Mouse (Mus musculus) layer of hippocampus, adult 9-10 months (tissue): ENCODE measurements around the gene Vrk1.

Source experiments
- DNase-seq: peaks from one replicate; pipeline ENCODE4 v3.0.0; 2022; ENCODE audit warnings: low spot score

Gene Vrk1

GRCm38 (mm10) chr12:106010065-106010915, at the start of gene Vrk1:
Vrk1 (plus strand) TSS chr12:106010228.
- peak; percentile 93 for DNase-seq

GRCm38 (mm10) chr12:105960592-105961330, 49.3 kb upstream of the Vrk1 start:
- DNase-seq, result no peak

- no peak for DNase-seq
Observed at GRCm38 (mm10) chr12:105961667-105962066, 48.4 kb upstream of the Vrk1 start.

GRCm38 (mm10) chr12:105962103-105963011, 47.7 kb upstream of the Vrk1 start:
- DNase-seq, result peak; percentile 90

GRCm38 (mm10) chr12:105963012-105963572, 46.9 kb upstream of the Vrk1 start:
- DNase-seq, result no peak

DNA sequence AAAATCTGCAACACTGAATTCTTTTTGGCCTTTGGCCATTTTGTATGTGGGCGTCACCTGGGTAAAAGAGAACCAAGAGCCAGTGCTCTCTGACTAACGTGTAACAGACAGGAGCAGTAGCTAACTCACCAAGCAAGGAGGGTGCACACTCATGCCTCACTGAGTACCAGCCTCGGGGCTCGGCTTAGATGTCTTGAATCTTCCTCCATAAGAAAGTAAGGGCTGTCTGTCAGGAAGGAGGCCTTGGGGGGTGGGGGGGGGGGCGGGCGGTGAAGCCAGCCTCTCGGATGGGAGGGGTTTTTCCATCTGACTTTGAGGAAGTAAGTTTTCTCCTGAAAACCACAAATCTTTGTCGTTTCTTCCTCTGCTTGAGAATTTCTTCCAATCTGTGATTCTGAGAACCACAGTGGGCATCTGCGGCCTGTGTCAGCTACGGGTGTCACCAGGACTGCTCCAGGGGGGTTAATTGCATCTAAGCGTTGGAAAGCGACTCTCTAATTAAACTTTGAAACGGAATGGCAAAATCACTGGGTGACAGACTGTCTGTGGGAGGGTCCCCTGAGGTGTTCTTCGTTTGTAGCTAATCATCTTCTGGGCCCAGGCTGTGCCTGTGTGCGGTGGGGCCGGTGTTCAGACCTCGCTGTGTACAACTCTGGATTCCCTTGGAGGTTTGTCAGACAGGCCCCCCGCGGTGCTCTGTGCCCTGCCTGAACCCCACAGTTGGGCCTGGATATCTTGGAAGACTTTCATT, 43.0 kb upstream of the Vrk1 start:
- DNase-seq, result no peak

DNA sequence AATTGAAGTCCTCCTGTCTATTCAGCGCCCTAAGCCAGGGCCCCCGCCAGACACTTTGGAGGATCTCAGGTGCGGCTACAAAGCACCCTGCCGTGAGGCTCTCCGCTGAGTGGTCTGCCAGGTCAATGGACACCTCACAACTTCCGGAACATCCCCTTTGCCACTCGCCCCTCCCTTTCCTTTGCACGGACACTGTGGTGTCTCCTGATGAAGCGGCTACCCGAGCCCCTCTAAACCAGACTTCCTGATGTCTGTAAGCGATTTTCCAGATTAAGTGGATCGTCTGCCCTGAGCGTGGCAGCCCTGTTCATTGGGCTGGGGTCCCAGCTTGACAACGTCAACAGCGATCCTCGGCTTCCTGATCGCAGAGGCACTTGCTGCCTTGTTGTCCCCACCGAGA, 42.2 kb upstream of the Vrk1 start:
- no peak for DNase-seq

DNA sequence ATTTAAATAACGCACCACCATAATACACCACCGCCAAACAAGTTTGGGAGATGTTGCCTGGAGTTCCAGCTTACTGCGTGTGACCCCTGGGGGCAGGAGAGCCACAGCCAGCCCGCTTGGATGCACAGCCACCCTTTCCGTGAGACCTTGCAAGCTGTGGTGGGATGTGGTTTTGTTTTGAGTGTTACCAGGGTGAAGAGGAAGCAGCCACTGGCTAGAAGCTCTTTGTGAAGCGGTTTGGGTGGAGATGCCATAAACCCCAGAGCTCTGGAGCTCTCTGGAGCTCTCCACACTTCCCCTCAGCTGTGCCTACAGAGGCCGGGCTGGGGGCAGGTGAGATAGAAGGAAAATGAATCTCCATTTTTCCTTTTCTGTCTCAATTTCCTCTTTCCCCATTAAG, 38.8 kb upstream of the Vrk1 start:
- DNase-seq, result no peak

DNA sequence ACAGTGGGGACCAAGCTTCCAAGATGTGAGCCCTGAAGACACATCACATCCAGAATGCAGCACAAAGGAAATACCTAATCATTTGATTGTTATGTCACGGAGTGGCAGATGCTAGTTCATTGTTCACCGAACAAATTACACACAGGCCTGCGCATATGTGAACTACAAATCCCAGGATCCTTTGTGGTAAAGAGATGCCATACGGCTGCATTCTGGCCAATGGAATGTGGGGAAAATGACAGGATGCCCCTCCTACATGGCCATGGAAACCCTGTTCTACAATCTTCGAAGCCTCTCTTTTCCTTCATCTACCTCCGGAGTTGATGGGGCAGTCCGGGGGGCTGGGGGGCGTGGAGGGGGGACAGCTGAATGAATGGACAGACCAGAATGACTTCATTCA, 37.4 kb upstream of the Vrk1 start:
- DNase-seq, result no peak

DNA sequence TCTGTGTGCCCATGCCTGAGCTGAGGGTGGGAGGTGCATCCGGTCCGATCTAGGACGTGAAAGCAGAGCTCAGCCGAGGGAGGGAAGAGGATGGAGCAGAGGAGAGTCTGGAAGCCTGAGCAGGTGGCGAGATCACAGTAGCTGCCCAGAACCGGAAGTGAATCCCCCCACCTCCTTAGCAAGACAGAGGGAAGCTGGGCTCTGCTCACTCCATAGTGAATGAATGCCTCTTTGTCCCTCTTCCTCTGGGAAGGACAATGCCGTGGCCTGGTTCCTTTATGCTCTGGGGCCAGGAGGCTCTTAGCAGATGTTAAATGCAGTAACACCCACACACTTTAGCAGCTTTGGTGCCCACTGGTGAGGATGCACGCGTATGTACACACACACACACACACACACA, 36.3 kb upstream of the Vrk1 start:
- DNase-seq, result no peak

GRCm38 (mm10) chr12:105974107-105974506, 35.9 kb upstream of the Vrk1 start:
- no peak for DNase-seq

- DNase-seq, result no peak
Observed at GRCm38 (mm10) chr12:105981121-105981973, 28.7 kb upstream of the Vrk1 start.

DNA sequence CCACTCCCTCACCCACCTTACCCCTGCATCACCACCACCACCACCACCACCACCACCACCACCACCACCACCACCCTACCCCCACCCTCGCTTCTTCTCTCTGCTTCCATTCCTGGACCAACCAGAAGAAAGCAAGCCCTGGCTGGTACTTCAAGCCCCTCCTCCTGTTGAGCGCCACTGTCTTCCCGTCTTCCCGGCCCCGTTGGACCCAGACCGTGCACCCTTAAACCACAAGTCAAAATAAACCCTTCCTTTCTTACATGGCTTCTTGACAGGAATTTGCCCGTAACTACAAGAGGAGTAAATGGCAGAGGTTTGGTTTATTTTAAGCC, 28.1 kb upstream of the Vrk1 start:
- DNase-seq, result no peak

DNA sequence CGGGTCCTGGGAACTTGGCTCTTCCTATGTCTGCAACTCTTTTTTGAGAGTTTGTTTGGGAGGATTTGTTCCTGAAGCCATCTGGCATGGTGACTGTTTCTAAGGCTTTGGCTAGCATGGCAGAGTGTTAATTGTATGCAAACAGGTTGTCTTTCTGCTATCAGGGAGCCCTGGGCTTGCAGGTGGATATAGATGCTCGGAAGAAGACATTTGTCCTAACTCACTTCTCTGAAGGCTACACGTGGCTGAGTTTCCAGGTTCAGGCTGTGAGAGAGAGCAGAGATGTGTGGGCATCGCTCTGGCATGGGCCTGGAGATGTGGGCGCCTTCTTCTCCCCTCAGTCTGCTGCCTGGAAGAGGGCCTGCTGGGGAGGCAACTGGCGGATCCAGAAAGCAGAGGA, 27.4 kb upstream of the Vrk1 start:
- DNase-seq, result no peak

GRCm38 (mm10) chr12:105983499-105983898, 26.5 kb upstream of the Vrk1 start:
- DNase-seq, result no peak

GRCm38 (mm10) chr12:105988434-105988833, 21.6 kb upstream of the Vrk1 start:
- DNase-seq, result no peak

GRCm38 (mm10) chr12:105992756-105993155, 17.3 kb upstream of the Vrk1 start:
- DNase-seq, result no peak

GRCm38 (mm10) chr12:105993356-105993755, 16.7 kb upstream of the Vrk1 start:
- no peak for DNase-seq

GRCm38 (mm10) chr12:105995940-105996339, 14.1 kb upstream of the Vrk1 start:
- no peak for DNase-seq

GRCm38 (mm10) chr12:105997028-105997786, 12.8 kb upstream of the Vrk1 start:
- DNase-seq, result no peak
